Mouse (Mus musculus) granulocyte monocyte progenitor cell, adult 5-6 weeks (primary cell): ENCODE measurements at regions not wholly inside any gene's neighbourhood (a gene's known extent, or its start where the extent isn't known, plus 50 kb on each side); places are given as distances from the start of the nearest gene placed in this dataset.

Source experiments
- ATAC-seq: replicated peaks from 2 replicates; pipeline ENCODE4 v1.8.0; 2016; ENCODE audit warnings: mild to moderate bottlenecking, moderate TSS enrichment, inconsistent platforms; ENCODE audit not compliant: poor library complexity, severe bottlenecking

DNA sequence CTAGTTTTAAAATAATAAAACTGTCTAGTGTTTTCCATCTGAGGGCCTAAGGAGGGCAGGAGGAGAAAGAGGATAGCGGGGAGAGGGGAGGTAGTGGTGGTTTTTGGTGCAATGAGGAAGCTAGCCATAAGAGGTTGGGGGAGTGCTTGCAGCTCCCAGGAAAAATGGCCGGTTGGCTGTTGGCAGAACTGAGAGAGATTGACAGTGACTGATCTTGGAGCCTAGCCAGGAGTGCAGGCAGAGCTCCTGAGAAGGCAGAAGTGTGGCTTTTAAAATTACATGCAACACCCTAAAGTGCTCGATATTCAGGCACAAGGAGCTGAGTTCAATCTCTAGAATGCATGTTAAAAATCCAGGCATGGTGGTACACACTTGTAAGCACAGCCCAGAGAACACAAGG lies 938.3 kb upstream of the 2610301B20Rik start:
- peak; percentile 22; the same call in 1 of the 2 replicates for ATAC-seq

DNA sequence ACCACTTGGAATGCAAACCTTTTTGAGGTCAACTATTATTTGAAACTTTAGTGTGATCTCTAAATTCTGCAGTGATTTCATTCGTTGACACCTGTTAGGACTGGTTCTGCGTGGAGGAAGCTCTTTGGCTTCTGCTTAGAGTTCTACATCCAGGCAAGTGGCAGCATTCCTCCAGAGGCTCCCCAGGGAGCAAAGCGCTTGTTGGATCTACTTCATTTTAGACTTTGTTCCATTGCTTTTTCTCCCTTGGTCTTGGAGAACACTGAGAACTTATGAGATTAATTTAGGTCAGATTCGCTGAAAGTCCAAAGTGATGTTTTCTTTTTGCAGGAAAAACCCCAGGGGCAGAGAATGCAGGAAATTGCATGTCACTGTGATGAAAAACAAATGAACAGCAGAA lies 922.9 kb upstream of the 2610301B20Rik start:
- no peak for ATAC-seq

DNA sequence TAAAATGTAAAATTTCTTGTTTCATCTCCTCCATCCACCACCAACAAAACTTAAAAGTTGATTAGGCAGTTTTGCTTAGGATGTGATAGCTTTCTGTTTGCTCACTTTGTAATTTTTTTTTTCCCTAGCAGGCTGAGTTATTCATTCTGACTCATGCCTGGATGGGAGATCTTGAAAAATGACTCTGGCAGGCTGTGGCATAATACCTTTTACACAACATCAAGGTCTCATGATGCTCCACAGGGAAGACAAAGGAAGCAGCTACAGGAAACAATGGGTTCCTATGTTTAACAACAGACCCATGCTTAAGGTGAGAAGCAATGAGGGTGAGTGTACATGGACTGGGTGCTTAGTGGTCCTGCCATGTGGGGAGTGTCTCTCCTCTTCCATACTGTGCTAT lies 899.7 kb upstream of the 2610301B20Rik start:
- no peak for ATAC-seq

DNA sequence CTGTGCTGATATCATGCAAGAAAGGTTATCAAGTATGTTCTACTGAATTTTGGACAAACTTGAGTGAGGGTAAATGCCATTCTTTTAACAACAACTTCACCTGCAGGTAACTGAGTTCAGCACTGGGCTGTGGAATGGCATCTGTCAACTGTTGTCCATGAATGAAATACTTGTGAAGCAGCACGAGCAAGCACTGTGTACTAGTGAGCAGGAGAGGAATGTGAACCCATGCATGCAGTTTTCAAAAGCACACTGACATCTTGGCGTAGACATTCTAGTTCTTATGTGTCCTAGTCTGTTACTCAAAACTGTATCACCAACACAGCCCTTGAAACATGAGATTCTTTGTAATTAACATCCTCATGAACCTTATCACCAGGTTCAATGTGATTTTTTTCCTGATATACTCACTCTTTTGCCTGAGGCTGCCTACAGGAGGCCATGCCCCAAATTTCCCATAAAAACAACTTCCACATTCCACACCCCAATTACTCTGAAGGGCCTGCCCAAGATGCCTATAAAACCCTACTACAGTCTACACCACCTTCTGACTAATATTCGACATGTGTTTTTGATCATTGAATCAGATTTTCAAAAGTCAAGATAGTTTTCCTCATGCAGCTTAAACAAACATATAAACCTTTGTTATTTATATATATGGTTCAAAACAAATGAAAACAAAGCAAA lies 892.8 kb upstream of the 2610301B20Rik start:
- ATAC-seq, result no peak

DNA sequence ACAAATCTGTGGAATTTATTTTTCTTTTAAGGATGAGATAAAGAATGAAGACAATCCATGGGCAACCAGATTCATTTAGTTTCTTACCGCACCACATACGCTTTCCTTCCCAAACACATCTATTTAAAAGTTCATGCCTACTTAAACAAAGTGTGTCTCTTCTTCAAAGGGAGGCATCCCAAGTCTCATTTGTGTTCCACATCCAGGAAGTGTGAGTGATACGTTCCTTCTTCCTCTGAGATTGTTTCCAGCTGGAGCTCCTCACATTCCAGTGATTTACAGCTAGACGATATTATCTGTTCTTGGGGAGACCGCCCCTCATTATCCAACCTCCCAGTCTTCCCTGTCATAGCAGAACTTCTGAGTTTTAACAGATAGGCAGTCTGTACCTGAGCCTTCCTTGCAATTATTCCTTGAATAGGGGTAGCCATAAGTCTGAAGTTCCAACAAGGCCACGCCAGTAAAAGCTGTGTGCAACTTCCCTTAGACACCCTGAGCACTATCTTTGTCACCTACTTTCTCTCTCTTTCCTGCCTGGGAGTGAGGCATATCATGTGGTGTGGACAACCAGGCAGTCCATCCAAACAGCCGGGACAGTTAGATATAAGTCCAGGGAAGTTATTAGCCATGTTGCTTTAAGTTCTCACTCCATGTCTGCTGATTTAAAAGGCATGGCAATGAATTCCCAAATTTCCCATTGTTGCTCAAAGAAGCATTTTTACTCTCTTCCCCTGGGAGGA lies 891.3 kb upstream of the 2610301B20Rik start:
- no peak for ATAC-seq

DNA sequence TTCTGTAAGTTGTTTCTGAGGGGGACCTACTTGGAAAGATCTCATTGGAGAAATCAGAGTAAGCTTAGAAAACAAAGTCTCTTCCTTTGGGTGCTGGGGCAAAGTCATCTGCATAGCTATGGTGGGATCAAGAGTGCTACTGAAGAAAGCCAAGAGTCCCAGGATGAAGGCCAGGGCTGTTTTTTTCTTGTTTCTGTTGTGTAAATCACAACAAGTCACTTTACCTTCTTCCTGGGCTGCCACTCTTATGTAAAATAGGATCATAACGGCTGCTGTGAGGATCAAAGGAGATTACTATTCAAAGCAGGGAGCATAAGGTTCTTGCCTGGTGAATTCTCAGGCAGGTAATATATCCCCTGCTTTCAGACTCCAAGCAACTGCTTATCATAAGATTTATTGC lies 880.4 kb upstream of the 2610301B20Rik start:
- ATAC-seq, result no peak

DNA sequence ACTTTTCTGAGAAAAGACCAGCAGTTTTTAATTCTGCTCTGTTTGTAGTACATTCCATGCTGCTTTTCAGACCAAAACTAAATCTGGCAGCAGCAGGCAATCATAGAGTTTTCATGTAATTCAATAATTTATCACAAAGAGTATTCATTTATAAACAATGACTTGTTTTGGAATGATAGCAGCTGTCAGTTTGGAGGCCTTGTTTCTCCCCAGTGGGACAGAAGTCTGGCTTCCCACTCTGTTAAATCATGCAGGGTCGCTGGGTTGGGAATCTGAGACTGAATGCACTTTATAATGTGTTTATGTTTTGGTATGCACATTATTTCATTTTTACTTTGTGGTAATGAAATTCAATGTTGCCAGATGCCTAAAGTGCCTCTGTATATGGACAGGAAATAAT lies 879.8 kb upstream of the 2610301B20Rik start:
- ATAC-seq, result no peak

DNA sequence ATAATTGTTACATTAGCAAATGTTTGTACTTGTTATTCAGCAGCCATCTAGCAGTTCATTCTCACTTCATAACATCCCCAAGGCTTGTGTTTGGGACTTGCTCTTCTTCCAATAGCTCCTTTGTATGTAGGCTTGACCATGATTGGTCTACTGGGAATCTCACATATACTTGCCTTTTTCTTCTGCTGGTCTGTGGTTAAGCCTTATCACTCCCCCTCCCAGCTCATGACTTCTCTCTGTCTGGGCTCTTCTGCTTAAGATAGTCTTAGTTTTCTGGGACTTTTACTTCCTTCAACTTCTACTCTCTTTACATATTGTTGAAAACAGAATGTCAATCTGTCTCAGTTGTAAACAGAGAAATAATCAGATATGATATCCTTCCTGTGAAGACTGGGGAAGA lies 844.0 kb upstream of the 2610301B20Rik start:
- ATAC-seq, result 0 out of 2 replicates have a peak, but pooled peaks have one; percentile 12

DNA sequence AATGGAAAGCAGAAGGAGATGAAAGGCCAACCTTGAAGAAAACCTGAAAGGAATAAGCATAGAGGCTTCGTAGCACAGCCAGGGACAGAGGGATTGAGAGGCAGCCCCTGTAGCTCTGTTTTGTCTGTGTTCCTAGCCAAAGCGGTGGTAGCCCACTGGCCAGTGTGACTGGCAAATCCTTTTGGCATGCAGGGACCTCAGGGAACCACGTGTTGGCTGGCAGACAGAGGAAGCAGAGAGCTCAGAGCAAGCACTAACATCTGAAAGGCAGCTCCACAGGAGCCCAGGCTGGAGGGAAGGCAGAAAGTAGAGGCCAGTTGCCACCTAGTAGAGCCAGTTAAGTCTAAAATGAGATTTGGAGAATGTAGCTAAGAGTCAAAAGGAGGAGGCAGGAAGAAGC lies 842.5 kb upstream of the 2610301B20Rik start:
- no peak for ATAC-seq

DNA sequence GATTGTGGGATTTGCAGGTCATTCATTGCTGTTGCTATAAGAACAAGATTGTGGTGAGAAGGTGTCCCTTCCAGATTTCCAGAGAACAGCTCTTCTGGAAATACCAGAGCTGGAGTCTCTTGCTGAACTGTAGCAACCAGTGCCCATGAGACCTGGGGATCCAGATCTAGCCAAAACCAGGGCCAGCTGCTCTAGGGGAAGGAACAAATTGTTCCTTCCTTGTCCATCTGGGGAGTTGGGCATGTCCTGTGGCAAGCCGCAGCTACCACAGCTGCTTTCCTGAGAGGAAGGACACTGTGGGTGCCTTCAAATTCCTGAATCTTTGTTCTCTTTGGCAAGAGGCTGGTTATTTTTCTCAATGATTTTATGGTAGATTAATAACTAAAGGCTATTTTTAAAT lies 839.0 kb upstream of the 2610301B20Rik start:
- ATAC-seq, result peak; percentile 96

DNA sequence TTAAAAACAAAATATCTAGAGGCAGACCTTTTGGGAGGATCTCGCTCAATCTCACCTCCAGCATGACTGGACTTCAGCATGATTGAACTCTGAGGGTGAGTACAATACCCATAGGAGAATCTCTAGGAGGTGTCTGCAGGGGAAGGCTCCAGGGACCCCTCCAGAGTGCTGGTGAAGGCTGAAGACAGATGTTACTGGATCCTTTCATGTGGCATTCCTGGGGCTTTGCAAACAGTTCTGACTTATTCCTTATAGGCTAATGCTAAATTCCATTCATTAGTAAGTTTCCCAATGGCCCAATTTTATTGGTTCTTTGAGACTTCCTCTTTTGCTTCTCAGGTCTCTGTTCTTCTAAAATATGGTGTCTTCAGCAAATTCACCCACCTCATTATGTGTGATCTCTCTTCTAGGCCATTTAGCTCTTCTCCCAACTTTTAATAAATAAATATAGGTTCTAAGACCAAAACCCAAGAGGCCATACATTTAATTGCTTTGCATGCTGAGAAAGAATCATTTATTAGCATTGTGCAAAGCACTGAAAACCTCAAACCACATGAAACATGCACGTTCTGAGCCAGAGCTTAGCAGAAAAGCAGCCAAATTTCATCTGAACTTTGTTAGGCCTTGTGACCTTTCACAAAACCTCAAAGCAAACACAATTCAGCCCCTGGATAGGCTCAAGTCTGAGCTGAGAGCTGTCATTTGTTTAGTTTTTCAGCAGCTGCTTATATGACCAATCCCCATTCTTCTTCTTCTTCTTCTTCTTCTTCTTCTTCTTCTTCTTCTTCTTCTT lies 832.8 kb upstream of the 2610301B20Rik start:
- ATAC-seq, result peak; percentile 35; the same call in 1 of the 2 replicates

DNA sequence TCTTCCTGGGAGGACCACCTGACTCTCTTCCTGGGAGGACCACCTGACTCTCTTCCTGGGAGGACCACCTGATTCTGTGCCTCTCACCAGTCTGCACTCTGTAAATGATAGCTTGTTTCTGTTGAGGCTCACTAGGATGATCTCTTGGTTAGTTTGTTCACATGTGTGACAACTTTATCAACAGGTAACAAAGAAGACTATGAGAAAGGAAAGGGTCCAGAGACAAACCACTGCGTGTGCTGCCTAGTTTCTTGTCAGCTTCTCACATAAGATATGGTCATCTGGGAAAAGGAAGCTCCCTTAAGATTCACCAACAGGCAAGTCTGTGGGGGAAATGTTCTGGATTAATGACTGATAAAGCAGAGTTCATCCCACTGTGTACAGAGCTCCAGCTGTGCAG lies 825.5 kb upstream of the 2610301B20Rik start:
- no peak for ATAC-seq

DNA sequence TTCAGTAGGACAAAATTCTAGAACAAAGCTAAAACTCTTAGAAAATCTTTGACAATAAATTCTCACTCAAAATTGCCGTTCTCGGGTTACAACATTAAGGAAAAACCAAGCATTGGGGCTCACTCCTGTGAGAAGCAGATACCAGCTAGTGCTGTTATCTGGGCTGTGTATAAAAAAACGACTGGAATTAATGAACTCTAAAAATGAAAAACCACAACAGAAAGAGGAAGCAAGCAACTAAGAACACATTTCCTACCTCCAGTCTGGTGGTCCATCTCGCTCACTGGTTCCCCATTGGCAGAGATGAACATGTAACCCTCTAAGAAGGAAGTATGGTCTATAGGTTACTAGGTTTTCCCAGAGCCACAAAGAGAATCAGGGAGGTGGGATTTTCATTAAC lies 824.9 kb upstream of the 2610301B20Rik start:
- peak; percentile 99 for ATAC-seq

DNA sequence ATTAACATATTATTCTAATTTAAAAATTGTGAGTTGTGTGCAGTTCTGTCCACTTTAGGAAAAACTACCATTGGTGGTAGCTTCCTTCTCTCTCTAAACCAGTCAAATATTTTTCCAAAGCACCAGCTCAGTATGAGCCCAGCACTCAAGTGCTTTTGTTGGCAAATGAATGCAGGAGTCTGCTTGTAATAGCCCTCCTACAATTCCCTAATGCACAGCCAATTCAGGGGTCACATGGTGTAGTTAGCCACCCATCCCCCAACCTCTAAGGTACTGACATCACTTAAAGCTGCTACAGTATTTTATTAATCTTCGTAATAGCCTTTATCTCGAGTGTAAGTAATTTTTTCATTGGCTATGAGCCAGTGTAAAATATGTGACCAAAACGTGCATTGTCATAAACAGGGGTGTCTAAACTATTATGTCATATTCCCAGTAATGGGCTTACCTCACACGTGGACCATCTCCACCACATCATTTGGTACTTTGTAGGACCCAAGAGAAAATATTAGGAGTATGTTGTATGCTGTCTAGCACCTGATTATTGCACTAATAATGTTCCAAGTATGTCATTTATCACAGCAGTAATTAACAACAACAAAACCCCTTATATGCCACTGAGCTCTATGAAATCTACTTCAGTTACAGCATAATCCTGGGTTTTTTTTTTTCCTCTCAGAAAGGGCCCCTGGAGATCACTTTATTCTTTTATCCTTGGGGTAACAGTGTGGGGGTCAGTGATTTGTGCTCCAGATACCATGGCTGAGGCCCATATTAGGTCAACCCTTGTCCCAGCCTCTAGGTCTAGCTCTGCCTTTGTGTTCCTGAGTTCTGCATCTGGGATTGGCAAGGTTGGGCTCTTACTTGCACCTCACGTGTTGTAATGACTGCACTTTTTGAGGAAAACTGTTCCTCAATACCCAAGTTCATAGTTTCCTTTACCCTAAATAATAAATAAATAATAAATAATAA lies 822.7 kb upstream of the 2610301B20Rik start:
- ATAC-seq, result no peak

DNA sequence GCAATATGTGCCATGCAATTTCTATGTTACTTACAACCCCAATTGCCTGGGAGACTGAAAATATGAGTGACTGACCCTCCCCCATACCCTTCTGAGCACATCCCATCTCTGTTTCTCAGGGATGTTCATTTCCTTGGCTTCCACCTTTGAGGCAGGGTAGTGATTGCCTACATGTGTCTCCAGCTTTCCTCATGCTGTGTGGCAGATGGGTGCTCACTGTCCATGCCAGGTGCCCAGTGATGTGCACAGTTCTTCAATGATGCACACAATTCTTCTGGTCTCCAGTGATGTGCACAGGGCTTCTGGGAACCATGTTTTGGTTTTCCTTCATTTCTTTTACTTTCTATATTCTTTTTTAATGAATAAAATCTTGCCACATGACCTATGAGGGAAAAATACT lies 821.4 kb upstream of the 2610301B20Rik start:
- no peak for ATAC-seq

DNA sequence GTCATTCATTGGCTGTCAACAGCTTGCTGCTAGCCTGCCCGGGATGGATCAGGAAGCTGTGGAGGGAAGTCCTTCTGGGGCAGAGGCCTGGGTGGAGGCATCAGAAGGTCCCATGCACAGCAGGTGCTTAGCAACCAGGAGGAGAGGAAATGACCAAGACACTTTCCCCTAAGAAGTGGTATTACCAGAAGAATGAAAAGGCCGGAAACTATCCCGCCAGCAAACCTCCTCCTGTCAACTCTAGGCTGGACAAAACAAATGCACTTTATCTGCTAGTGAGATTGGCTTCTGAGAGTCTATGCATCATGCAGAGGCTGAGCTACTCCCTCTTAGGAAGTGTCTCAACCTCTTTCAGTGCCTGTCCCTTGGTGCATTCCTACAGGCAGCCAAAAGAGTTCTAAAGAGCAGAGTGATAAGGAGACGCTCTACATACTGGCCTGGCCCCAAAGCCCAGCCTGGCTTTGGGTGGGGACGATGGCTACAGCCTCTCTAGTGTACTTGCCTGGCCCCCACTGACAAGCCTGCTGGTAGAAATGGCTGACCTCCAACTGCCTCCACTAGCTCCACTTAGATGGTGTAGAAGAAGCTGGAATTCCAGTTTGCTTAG lies 801.7 kb upstream of the 2610301B20Rik start:
- ATAC-seq, result no peak; the same call in 1 of the 2 replicates

DNA sequence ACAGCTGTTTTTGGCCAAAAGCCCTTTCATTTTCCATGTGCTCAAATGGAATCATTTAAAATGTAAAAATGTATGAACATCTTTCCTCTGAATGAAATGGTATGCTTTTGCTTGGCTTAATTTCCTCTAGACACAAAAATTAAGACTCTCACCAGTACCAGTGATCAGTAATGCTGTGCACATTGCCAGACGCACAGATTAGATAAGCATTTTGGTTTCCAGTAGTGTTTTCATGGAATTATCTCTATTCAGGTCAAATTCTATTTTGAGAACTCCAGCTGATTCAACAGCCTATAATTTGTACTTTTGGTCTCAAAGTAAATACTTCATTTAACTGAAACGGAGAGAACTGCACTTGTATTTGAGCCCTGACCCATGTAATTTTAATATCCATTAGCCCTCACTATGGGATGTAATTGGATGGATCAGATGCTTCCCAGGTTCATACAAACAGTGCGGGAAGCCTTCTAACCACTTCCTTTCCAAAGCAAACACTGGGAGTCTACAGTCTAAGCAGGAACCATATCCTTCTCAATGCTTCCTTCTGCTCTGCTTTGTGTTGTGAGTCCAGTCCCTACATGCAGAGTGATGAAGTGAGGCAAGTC lies 794.6 kb upstream of the 2610301B20Rik start:
- ATAC-seq, result no peak

DNA sequence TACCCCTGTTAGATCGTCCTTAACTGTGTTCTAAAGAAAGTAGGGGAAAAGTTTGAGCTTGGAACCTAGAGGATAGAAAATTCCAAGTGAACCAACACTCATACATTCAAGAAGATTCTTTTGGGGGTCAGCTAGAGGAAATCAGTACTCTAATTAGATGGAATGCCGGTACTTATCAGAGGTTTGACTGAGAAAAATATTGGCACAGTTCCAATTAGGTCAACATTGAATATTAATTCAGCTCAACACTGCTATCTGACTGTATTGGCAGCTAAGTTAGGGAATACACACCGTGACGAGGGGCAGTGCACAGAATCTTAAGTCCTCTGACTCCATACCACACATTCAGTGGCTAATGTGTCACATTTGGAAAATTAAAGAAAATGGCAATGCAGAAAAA lies 759.5 kb upstream of the 2610301B20Rik start:
- ATAC-seq, result no peak

DNA sequence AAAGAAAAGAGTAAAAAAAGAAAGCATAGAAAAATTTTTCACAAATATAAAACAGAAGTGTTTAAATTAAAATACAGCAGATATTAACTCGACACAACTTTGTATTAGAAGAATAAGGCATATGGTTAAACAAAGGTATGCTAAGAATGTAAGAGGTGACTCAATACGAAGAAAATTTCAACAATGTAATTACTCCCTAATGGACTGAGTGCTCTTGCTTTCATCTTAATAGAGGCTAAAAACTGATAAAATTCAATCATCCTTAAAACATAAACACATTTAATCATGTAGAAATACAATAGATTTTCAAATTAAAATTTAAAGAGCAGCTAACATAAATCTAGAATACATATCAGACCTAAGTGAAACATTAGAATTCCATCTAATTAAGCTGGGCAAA lies 756.3 kb upstream of the 2610301B20Rik start:
- no peak for ATAC-seq
